Mouse (Mus musculus) T-helper 1 cell (primary cell): Measurements from ENCODE around the gene Itgb8.

Source experiments
- in situ Hi-C: fragments of 300-600 bp; cut with MboI, MseI; formaldehyde crosslinking; loops from one replicate; pipeline ENCODE4 v1.15.1; 2025; ENCODE audit warnings: high pct_unique_total_duplicates

The Itgb8 gene

DNA sequence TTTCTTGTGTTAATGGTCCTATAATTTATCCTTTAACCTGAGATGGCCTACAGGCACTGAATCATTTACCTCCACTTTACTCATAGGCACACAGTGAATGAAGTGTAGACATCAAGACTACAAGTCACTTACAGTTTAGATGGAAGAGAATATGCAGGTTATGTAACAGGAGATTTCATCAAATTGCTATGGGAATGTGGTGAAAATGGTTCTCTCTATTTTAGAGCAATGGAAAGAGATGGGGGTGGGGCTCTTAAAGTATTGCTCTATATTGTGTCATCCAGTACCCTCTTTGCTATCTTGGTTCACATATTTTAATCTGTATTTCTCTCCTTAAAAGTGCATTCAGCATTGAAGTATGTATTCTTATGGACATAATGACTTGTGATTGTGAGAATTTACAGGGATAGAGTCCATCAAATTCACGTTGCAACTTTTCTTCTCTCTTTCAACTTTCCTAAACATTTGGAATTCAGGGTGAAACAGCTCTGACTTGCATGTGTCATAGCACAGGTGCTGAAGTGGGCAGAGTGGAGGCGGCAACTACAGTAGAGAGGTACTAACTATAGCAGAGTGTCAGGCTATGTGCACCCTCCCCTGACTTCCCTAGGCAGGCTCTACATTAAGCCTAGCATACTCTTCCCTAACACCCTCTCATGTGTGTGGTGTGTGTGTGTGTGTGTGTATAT, 29.1 kb downstream of the Itgb8 start:
- in situ Hi-C loops, result no loop called here

DNA sequence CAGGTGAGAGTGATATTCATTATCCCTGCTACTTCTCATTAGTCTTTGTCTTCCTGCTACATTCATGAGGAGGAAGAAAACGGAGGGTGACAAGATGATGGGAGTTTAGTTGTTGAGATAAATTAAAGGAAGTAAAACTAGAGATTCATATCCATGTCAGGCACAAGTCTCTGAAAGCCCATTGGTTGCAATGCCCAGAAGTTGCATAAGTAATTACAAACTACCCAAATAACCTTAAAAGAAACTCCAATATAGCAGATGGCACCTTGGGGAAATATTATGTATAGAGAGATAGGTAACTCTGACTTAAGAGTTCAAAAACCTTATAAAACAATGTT, 31.2 kb downstream of the Itgb8 start:
- in situ Hi-C loops, result no loop called here

DNA sequence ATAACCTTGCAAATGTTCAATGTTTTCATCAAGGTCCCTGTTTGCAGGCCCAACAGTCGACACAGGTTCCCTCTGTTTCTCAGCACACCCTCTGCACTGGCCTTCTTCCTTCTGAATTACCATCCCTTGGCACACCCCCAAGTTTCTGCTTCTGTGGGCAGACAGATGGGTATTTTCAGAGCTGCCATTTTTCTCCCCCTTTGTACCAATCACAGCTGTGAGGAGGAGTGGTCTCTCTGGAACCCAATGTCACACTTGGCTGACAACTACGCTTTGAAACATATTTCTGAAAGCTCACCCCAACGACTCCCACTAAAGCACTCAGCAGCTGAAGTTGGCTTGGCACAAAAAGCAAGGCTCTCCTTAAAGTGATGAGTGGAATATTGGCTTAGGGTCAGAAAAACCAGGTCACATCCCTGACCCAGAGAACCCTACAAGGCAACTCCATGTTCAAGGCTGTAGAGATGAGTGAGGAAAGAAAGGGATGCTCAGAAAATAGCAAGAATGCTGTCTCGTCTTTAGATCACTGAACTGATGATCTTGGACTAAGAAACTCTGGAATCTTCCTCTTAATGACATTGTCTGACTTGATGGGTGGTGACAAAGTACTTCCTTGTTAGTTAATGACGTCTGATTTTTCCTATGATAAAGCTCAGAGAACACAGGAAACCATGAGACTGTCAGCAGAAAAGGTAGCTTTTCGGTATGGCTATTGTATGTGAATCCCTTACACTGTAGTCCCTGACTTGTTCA, 31.7 kb downstream of the Itgb8 start:
- in situ Hi-C loops, result no loop called here

DNA sequence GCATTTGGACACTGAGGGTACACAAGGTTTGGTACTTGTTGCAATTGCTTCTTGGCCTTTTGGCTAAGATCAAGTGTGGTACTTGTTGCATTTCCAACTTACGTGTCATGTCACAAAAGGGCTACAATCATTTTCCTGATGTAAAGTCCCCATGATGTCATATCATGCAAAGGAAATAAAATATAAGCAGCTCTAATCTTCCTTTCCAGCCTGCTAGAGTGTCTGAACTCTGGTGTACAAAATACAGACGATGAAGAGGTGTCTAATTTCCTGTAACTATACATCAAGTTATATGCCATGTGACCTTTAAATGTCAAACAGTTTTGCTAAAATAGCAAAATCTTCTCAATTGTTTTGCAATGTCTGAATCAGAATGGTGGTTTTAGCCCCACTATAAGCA, 34.2 kb downstream of the Itgb8 start:
- in situ Hi-C loops, result no loop called here

DNA sequence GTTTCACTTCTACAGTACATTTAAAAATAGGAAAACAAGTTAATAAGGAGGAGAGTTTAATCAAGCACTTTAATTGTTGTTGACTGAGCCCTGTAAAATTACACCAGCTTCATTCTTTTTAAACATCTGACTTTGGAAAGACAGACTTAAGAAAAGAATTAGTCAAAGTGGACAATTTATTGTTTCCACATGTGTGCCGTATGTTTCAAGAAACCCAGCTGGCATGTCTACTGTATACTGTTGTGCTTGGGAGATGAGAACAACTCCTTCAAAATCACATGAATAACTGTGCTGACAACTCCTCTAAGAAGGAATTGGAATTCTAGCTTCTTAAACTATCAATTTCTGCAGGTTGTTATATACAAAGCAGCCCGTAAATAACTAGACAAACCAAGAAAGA, 35.8 kb downstream of the Itgb8 start:
- in situ Hi-C loops, result no loop called here

DNA sequence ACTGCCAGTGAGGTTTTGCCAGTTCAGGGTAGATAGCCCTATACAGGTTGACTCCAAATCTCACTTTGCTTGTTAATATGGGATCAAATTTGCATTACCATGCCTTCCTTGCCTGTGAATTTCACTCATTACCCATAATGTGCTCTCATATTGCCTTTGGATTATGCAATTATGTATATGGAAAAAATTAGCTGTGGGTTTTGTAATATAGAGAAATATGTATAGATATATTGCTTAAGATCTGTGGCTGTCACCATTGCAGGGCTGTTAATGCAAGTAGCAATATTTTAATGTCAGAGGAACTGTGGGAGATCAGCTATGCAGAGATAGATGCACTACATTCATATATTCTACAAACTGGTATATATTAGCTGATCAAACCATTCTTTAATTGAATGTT, 43.5 kb downstream of the Itgb8 start:
- in situ Hi-C loops, result no loop called here

DNA sequence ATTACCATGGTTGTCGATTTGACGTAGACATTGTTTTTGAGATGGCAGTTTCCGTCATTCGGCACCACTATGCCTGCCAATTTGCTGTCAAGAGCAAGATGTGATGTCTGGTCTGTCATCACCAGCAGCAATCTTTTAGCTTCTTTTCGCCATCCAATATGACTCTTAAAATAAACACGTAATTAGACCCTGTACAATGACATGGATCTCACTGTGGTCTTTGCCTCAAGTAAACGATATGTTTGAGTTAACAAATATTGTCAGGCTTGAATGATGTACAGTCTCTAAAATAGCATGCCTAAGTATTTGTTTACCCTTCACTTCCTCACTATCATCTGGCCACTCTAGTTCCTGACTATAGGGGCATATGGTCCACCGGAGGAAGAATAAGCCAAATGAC, 48.8 kb downstream of the Itgb8 start:
- in situ Hi-C loops, result no loop called here

DNA sequence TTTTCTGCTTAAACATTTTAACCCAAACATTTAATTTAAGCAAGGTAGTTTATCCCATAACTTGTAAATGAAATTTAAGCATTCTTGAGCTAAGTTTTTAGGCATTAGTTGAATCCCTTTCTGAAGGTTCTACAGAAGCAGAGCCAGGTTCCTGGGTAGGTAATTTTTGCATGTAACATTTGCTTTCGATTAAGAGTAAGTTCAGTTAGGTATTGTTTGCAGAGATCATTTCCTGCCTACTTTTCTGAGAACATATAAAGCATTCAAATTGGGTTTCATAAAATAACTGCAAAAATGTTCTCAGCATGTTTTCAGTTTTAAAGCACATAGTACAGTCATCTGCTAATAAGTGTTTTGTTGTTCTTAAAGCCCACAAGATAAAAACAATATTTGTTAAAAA, 53.2 kb downstream of the Itgb8 start:
- in situ Hi-C loops, result no loop called here

DNA sequence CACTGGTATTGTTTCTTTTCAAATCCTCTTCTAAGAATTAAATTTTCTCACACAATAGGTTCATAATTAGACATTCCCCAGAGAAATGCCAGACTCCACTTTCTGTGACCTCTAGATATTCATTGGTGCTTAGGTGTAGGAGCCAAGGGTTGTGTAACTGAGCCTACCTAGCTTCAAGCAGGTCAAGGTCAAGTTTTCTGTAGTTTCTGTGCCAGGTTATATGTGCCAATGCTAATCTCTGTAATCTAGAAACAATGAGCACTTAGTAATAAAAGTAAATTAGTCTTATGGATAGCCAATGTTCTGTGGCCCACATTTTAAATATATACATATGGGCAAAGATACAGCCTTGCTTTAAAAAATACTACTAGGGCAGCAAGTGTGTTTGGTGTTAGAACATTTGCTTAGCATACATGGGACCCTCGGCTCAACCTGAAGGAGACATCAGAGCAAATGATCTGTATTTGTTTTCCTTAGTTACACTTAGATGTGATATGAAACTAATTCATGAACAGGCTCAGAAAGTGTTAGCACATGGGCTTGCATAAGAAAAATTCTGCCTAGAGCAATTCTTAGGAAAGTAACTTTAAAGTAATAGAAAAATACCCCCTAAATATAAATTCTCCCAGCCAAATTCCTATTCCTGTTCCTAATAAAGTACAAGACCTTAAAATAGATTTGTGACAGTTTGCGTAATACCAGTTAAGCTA, 56.2 kb downstream of the Itgb8 start:
- in situ Hi-C loops, result no loop called here

DNA sequence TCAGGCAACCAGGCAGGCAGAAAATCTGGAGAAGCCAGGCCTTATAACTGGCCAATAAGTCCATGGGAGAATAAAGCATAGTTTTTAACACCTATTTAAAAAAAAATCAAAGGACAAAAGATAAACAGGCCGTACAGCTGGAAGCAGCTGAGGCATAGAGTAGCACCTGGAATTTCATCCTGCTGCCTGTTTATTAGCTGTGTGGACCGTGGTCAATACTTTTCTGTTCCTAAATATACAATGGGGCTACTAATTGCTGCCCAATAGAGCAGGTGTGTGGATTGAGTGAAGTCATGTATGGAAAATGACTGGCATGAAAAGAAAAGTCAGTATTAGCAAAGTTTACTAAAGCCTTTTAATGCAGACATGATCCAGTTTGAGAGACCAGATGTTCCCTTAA, 62.6 kb downstream of the Itgb8 start:
- in situ Hi-C loops, result no loop called here

DNA sequence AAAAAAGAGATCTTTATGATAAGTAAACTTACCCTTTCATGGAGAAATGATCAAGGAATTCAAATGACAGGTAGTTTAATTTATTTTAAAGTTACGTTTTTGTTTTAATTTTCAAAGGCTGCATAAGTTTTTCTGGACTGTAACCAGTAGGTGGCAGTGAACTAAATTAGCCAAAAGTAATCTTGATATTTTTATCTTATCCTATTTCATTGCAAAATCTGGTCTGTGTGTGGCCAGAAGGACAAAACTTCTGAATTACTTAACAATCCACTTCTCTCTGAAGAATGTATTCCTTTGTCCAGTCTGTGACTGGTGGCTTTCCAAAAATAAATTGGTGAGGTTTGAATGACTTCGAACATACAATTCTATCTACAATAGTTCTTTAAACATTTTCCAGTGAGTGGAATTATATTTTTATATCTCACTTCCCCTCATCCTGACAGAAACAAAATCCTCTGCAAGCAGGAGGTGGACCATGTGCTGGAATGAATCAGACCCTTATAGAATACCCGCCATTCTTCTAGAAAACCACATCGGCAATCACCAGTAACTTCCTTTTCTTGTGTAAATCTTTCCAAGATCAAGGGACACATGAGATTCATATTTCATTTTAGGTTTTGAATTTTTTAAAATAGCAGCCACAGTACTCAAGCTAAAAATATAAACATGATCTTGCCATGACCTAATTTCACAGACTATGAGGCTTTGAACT, 68.6 kb downstream of the Itgb8 start:
- in situ Hi-C loops, result no loop called here

DNA sequence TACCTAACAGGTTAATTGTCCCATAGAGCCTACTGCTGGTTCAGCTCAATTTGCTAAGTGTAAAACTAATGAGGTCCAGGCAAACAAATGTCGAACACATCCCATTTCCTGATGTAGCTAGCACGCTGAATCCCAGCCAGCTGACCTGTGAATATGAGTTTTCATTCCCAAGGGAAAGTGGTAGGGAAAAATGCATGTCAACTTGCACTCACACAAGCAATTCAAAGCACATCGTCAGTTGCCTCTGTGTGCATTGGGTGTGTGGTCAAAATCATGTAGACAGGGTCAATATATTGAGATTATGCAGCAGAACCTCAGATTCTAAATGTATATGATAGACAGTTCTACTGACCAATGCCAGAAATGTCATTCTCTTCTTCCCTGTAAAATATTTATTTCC, 69.5 kb downstream of the Itgb8 start:
- in situ Hi-C loops, result no loop called here

DNA sequence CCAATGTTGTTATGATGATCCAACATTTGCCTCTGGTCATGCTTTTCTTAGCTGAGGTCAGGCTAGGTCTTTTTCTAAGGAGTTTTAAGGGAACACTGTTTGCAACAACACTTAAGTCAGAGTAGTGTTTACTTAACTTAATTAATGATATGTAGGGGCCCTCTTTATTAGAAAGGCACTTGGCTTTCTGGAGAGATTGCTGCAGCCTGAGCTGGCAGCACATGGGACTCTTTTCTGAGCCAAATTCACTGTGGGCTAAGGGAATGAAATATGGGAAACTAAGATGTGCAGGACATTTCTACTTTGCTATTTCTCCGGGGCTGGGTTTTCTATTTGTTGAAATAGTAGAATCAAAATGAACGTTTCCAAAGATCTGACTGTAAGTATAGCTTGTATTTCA, 73.5 kb downstream of the Itgb8 start:
- in situ Hi-C loops, result no loop called here

DNA sequence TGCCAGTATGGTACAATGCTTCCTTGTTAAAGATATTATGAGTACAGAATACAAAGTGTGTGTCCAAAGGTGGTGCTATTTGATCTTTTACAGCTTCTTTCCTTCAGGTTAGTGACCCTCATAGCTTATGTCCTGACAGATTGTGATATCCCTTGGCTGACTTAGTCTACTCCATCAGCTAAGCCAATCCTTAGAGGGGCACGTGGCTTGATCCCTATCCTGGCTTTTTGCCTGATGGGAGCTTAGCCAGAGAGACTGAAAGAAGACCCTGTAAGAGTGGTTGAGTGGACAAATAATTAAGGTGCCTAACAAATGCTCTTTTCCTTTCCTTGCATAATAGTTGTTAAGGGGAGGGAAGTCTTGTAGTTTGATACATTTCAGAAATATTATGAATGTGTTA, 73.9 kb downstream of the Itgb8 start:
- in situ Hi-C loops, result no loop called here

DNA sequence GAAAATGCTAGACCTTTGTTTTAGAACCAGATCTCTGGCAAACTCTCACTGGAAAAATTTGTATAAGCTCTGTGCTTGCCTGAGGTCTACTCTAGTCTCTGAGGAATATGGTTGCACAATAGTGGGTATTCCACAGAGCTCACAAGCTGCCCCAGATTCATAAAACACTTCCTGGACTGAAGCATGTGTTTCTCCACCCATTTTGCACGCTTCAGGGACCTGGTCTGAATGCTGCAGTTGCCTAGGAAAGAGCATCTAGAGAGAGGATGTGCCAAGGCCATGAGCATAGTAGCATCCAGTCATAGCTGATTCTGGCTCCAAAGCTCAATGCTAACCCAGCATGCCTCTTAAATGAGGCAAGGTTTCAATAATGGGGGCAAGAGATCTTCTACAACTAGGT, 74.4 kb downstream of the Itgb8 start:
- in situ Hi-C loops, result no loop called here

DNA sequence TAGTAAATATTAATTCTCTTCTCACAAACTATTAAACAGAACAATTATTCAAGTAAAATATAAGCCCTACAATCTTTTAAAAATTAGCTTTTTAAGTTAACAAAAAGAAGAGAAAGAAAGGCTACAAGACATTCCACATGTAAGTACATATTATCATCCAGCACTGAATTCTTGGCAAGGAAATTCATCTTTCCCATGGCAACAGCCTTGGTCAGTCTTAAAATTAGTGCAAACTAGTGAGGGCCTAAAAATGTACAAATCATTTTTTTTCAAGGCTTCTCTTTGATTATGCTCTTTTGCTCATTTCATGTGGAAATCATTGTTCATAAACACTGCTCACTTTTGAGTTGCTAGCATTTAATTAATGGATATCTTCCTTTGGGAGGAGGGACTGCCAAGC, 77.8 kb downstream of the Itgb8 start:
- in situ Hi-C loops, result no loop called here

DNA sequence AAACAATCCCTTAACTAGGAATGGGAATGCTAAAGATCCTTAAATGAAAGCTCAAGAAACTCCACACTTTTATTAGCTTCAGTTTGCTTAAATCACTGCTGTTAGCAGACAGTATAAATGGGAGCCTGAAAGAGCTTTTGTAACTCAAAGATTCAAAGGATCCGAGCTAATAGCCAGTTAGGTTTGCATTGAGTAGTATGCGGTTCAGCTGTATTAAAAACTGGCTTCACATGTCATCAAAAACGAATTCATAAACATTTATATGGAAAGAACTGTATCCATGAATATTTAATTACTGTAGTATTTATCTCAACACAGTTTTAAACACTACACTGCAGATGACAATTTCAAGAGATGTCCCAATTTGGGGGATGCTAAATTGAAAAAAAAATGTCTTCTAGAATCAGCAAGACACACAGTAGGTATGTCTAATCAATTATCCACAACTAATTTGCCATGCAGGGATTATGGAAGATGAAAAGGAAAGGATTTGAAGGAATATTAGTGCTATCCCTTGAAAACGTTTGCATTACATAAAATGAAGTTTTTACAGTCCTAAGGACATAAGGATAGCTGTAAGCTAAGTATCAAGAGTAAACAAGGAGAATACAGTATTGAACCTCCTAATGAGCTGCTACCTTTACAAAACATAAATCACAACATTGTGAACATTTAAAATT, 79.2 kb downstream of the Itgb8 start:
- in situ Hi-C loops, result no loop called here

DNA sequence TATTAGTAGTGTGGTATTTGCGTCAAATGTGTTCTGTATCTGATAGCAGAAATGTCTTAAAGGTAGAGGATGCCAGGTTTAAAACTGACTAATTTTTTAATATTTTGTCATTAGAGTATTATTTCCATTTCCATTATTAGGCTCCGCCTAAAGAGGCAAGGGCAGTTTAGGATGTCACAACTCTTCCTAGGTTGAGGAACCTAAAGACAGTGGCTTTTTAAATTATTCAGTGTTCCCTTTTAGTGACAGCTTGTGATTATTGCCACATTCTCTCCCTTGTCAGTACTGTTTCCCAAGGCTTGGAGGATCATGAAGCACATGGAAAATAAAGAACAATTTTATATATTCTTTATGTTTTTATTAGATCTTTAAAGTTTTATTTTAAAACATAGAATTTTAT, 80.9 kb downstream of the Itgb8 start:
- in situ Hi-C loops, result no loop called here

DNA sequence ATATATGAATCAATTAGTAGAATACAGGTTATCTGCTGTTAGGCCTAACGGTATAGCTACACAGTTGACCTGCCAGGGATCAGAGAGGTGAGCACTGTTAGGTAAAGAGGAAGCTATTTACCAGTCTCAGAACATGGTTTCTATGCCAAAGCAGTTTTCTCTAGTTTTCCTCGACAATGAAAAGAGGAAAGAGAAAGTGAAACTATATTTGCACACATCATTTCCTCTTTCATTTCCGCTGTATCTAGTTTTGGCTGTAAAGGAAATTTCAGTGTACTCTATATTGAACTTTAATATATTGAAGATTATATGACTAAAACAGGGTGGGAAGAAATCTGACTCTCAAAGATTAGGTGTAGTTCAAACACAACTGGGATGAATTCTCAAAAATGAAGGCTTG, 81.5 kb downstream of the Itgb8 start:
- in situ Hi-C loops, result no loop called here

DNA sequence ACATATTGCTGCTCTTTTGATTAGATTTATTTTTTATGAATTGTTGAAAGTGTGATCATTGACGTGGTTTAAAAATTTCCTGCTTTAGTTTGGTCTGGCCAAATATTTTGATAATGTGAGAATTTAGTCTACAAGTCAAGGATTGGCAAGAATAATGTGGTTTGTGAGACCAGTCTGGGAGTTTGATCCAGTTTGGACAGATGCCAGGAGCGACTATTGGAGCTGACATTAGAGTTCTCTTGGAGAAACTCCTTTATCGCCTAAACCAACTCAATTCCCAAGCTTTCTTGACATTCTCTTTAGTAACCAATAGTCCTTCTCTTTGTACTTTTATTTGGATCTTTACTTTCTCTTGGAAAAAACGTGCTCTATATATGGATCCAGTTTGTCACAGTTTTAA, 83.0 kb downstream of the Itgb8 start:
- in situ Hi-C loops, result no loop called here

DNA sequence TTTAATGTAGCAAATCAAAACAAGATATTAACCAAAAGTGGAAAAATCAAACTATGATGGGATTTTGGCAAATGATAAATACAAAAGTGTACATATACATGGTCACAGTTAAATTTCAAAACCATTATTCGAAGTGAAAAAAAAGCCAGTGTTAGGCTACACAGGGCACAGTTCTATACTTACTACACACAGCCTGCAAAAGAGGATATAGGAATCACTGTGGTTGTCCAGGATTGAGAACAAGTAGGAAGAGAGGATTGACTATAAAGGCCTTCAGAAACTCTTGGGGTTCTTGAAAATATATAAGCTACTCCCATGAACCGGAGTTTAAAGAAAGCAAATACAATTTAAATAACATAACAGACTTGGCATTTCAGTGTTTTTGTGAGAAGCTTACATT, 87.6 kb downstream of the Itgb8 start:
- in situ Hi-C loops, result no loop called here

DNA sequence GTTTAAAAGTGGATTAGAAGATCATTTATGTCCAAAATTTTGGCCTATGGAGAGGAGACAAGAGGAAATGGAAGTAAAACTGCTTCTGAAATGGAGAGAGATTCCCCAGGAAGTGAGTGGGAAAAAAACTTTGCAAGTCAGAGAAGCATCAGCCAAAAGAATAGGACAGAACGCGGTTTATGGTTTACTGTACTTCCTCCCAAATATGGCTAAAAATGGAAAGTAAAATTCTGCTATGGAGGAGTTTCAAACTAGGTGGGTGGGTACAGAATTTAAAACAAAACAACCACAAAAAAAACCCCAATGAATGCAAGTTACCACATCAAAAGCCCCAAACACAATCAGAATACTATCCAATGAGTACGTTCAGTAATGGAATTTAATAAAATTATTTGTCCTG, 90.8 kb downstream of the Itgb8 start:
- in situ Hi-C loops, result no loop called here
